Mouse (Mus musculus): ENCODE measurements around the gene Dnaic1.
A peak's percentile ranks its signal among the peaks of the same experiment; 100 is the strongest.

Gene Dnaic1

DNA sequence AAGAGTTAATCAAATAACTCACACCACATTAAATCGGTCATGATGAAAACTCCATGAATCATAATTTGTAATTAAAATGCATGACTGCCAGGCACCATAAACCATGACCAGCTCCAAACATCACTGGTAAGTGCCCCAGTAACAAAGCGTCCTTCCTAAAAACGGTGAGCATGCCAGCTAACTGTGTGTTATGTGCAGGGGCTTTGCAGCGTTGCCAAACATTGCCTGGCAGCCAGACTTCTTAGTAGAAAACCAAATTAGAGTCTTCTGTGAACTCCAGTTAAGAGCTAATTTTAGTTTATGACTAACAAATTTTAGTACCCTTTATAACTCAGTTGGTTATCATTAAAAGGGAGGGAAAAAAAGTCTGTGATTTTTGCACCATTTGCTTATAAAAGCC is 3.9 kb downstream of the Dnaic1 start:
- no peak for DNase-seq

DNA sequence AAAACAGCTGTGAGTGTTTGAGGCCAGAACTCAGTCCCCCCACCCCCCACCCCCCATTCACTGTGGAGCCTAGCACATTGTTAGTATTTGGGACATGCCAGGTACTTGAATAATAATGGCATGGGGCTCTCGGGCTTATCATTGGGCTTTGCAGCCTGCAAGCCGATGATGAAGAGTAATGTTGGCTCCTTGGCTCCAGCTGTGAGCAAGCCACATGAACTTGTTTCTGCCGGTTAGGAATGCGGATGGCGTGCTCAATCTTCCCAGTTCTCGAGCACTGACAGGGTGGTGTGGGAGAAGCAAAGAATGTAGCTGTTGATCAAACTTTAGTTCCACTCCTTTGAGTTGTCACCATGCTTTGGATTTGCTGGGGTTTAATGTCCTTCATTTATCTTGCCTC is 6.3 kb downstream of the Dnaic1 start:
- no peak for DNase-seq

DNA sequence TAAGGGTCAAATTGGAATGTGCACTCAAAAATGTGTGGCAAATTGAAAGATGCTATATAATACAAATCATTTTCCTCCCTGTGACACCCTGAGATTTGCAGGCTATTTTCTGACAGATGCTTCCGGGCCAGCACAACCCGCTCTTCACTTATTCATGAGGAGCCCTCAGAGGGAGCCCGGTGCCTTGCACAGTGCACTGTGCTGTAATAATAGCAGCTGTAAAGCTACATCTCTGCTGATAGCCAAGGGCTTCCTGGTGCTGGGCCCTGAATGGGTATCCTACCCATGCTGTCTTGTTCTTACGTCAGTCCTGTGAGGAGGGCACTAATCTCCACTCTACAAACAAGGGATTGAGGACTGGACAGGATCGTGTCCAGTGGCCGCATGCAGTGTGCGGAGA is 13.8 kb downstream of the Dnaic1 start:
- DNase-seq = no peak

DNA sequence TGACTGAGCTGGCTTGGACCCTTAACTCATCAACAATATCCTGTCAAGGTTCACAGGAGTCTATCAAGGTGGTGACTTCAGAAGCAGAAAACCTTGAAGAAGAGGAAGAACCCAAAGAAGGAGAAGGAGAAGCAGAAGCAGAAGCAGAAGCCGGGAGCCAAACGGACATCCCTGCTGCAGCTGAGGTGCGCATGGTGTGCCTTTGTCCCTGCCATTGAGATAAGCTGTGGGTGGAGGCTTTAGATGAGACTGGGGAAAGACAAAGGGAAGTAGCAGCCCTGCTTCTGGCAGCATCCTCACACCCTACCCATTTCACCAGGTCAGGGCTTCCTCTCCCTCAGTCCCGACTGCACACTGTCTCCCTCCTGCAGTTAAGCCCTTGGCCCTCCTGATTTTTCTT is 33.2 kb downstream of the Dnaic1 start:
- DNase-seq = no peak

DNA sequence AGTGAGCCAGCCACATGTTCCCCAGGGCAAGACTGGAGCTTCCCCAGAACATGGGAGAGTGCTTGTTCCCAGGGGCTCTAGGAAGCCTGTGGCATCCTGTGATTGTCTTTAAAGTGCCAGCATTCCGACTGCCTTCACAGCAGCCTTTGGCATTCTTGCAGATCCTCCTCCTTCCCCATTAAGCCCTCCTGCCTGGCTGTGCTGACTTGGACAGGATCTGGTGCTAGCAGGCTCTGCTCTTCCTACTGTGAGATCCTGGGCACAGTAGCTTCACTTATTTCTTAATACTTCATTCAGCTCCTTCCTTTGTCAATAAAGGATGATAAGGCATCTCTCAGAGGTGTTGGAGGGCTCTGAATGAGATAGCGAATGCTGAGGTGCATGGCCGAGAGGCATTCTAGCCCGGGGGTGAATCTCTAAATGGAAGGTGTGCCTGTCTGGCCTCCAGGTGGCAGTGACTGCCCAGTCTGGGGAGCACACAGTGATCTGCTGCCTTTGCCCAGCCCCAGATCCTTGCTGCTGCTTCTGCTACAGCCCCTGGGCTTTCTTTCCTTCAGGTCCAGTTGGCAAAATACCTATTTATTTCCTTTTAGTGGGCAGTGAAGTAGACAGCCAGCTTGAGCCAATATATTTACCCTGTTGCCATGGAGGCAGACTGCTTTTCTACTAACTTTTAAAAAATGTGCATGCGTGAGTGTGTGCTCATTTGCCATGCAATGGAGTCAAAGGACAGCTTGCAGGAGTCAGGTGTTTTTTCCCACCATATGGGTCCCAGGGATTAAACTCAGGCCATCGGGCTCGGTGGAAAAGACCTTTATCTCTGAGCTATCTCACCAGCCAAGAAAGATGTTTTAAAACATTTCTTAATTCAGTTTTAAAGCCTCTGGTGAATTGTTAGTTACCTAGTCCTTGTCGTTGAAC is 35.2 kb downstream of the Dnaic1 start:
- DNase-seq = no peak

DNA sequence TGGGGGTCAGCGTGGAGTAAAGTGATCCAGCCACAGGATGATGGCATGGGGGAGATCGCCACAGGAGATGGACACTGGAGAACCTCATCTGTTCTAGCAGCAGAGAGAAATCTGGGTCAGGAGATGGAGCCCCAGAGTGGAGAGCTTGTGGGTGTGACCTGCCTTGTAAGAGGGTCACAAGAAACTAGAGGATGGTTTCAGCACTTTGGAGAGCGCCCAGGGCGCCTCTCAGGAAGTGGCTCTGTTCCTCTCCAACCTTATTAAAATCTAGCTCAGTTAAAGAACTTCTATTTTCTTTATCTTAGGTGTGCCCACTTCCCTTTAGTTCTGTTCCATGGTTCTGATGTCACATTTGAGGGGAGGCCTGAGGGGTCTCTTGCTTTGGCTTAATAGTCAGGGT is 37.2 kb downstream of the Dnaic1 start:
- DNase-seq = peak; percentile 30 to 45

DNA sequence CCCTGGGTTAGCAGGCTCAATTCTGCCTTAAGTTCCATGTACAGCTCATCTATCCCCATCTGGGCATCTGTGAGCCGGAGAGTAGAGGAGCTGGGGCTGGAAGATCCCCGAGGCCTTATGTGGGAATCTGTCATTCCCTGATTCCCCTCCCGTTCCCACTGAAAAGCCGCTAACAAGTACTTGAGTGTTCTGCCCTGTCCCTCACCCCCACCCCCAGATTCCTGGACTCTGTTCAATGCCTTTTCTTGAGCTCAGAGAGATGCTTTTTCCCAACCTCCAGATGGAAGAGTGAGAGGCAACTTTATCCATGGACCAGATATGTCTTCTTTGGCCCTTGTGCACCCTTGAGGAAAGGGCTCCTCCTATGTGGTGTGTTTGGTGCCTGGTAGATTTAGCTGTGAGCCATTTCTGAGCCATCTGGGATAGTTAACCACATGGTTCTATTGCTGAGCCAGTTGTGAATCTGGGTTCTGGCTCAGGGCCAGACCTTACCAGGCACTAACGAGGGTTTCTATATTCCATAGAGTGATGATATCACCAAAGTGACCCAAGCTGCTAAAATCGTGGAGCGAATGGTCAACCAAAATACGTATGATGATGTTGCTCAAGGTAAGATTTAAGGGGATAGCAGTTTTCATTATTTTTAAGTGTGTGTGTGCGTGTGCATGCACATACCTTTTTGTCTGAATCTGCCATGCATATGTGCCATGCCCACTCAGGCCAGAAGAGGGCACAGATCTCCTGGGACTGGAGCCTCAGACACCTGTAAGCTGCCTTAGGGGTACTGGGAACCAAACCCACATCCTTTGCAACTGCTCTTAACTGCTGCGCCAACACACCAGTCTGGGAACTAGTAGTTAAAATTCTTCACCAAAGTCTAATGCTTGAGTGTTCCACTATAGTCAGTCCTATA is 40.4 kb downstream of the Dnaic1 start:
- DNase-seq = no peak

DNA sequence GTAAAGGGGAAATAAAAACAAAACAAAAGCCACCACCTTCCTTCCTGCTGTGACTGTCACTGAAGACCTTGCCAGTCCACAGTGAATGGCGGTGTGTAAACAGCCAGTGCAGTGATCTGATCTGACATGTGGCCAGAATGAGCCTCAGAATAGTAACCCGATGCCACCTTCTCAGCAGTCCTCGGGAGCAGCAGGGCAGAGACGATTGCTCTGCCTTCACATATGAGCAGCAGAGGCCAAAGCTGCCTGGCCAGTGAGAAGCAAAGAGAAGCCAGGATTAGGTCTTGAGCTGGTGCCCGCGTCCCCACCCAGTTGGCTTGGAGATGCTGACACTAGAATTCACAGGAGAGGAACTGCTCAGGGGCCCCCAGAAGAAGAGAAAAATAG is 41.0 kb downstream of the Dnaic1 start:
- peak in 1 of 2 experiments; percentile 45 for DNase-seq

DNA sequence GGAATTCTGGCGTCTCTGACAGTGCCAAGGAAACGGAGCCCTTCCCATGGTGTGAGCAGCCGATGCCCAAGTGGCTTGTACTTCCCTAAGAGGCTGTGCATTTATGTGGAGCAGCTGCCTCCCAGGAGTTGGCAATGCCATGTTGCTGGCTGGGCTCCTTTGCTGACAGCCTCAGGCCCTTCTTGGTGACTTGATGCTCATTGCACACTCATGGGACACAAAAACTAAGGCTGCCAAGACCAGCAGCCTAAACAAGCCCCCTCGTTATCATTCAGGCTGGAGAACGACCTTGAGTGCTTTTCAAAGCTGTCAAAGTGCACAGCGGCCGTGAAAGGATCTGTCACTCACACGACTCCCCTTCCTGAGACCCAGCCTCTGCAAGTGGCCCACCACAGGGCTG is 42.6 kb downstream of the Dnaic1 start:
- no peak for DNase-seq

DNA sequence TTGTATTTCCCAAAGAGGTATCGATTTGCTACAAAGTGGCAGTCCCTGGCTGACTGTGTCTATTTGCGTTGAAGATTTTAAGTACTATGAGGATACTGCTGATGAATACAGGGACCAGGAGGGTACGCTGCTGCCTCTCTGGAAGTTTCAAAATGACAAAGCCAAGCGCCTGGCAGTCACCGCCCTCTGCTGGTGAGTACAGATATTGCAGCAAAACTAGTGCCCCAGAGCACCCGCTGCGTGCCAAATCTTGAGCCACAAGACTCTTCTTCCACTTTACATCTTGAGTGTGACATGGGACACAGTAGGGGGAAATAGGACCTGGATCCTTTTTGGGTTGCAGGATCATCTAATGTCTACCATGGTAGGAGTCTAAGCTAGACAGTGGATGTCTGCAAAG is 44.6 kb downstream of the Dnaic1 start:
- DNase-seq = peak; percentile 68 to 72

DNA sequence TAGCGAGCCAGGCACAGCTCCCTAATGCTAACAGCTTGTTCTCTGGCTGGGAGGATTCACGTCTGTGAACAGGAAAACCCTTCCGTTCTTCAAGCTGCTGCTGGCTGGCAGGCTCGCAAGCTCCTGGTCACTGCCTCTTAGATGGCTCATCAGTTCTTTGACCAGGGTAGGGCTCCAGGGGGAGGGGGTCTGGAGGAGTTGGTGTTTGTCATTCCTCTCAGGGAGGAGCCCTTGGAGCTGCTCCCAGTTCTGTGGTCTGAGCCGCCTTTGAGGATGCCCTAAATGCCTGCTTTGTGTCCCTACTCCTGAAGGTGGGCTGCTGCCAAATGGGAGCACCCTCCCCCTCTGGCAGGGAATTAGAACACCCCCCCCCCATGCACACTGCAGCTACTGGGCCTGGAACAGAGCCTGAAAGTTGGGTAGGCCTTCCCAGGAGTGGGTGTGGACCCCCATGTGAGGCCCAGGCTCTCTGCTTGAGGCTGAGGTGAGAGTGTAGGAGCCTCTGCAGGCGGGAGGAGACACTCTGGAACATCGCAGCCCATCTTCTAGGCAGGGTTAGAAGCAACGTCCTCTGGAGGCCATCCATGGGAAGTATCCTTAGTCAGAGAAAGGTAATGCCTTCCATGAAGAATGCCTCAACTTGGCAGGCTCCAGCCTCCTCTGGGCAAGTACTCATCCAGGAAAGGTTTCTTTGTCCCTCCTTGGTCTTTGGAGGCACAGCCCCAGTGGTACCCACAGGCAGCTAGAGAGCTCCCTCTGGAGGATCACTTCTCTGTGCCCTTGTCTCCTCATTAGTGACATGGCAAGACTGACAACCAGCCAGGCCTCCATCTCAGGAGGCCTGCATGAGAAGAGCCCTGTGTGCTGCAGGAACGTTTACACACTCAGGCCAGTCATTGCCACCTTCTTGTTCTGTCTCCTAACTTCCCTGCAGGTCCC is 46.4 kb downstream of the Dnaic1 start:
- DNase-seq = peak; percentile 22 to 55

DNA sequence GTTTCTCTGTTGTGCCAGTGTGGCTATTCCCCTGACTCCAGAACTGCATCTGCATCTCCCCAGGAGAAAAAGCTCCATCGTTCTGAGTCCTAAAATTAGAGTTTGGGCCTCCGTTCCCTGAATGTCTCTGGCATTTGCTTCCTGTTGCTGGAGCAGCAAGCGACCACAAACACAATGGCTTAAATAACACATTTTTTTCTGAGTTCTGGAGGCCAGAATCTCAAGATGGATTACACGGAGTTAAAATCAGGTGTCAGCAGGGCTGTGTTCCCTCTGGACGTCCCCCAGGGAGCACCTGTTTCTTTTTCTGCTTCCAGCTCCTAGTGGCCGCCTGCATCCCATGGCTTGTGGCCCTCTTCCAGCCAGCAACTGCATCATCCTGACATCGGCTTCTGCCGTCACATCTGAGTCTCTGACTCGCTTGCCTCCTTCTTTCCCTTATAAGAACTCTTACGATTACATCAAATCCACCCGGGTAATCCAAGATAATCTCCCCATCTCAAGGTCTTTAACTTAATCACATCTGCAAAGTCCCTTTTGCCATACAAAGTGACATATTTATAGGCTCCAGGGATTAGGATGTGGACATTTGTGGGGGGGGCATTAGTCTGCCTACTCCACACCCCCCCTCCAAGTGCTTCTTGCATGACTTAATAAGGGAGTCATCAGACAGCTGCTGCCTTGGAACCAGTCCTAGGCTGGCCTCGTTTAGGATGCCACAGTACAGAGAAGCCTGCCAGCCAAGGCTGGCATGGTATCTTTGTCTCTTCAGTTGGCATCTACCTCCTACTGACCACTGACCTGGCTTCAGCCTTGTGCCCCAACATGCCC is 49.6 kb downstream of the Dnaic1 start:
- DNase-seq = no peak

DNA sequence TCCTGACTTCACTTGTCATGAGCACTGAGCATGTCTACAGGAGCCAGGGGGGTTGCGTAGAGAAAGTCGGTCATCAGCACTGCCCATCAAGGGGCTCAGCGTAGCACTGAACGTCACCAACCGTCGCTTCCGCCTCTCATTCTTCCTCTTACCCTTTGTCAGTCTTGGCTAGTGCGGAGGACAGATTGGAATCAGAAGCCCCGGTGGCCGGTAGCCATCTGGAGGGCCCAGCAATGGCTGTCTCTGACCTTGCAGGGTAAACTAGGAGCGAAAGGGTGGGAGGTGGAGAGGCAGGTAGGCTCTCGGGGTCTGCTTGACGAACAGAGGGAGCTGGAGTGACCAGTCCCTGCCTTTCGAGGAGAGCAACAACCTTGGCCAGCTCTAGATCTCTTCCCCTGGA is 52.5 kb downstream of the Dnaic1 start:
- no peak for DNase-seq

DNA sequence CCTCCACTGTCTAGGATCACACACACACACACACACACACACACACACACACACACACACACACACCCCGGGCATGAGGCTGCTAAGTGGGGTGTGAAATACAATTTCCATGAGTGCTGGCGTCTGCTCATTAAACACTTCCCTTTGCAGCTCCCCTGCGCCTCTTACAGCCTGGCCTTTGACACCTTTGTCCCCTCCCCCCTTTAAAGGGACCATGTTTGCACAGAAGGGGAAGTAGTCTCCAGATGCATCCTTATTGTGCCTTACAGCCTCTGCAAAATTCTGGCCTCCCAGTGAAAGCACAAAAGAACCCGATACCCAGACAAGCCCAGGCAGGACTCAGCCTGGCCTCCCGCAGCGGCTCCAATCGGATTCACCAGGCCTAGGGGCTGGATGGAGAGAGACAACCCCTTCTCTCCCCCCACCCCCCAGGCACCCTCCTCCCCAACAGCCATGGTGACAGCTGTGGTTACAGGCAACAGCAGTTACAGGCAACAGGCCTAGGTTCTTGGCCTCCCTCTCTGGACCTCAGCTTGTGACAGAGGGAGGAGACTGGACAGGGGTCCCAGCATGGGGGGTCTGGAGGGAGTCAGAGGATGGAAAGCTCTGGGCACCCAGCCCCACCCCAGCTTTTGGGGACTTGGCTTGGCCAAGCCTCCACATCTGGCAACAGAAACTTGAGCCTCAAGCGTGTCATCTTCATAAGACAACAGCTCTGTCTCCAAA is 58.8 kb downstream of the Dnaic1 start:
- DNase-seq = peak in 1 of 2 experiments; percentile 34

DNA sequence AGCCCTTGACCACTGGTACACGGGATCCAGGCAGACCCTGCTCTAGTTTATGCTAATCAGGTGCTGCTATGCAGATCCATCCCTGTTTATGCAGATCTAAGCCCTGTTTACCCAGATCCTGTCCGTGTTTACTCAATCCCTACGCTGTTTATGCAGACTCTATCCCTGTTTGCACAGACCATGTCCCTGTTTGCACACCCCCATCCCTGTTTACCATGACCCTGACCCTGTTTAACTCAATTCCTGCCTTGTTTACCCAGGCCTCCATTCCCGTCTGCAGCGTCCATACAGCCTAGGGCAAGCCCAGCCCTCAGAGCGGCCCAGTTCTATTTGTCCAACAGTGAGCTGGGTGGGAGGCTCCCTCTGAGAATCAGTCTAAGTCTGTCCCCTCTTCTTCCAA is 60.6 kb downstream of the Dnaic1 start:
- peak in 1 of 2 experiments; percentile 29 for DNase-seq

DNA sequence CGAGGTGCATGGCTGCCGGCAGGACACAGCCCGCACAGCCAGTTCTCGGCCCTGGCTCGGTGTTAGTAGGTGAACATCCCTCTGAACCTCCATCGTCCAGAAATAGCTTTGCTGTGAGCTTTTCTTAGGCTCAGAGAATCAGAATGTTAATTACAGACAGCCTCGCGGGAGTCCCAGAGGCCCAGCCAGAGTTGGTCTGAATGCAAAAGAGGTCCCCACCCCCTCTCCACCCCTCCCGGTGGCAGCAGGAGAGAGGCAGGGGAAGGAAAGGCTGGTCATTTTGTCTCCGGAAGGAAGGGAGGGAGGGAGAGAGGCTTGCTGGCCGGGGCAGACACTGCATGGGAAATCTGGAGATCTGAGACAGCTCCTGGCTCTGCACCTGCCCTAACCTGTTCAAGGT is 61.8 kb downstream of the Dnaic1 start:
- peak; percentile 49 to 60 for DNase-seq

DNA sequence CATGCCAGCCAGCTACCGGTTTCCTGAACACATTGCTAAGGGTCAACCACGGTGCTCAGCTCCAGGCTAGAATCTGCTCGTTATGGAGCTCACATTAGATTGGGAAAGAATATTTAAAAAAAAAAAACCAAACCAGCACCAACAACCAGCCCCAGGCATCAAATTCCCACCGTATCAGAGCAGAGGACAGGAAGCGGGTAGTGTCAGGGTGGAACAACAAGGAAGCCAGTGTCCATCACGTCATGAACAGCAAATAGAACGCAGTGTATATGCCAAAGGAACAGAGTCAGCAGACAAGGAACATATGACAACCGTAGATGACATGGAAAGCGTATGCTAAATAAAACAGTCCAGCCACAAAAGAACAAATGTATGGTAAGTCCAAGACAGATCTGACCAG is 63.4 kb downstream of the Dnaic1 start:
- peak in 1 of 2 experiments; percentile 59 for DNase-seq

DNA sequence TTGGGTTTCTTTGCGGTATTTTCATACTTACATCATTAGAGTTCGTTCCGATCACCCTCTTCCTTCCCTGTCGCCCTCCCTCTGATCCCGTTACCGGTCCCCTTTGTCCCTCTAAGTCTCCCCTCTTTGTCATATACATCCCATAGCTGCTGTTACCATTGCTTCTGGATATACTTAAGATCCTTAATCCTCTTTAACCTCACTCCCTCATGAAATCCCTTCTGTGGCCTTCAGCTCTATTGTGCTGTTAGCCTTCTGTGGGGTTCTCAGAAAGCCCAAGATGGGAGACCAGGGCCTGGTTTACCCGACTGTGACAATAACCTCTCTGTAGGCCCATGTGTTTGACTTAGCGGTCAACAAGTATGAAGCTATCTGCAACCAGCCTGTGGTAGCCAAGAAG is 65.1 kb downstream of the Dnaic1 start:
- DNase-seq = no peak

DNA sequence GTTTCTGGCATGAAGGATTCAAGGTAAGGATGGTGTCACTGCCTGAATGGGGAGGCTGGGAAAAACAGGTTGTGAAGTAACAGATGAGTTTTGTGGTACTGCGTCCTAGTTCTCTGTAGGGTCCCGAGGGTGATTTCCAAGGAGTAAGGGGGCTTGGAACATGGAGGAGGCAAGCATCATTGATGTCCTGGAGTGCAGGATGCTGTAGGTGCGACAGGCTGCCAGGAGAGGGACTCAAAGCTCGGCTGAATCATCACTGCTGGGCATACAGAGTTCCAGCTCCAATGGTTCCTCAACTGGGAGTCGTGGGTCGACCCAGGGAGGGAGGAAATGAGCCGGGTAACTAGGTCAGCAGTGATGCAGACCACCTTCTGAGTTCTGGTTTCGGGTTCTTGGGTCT is 65.6 kb downstream of the Dnaic1 start:
- DNase-seq = no peak

DNA sequence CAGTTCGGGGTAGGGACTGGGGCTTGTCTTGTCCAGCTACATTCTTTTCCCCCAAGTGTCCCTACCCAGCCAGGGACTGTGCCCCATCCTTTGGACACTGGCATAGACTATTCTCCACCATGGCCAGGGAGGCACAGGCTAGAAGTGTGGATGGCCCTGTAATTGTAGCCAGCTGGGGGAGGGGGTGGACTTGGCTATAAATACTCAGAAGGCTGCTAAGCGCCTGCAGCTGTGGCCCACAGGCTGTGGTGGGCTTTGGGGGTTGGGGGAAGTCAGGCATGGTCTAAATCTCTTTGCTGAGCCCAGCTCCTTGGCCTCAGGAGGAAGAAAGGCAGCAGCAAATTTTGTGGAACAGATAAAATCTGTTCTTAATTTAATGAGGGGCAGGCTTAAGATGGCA is 66.3 kb downstream of the Dnaic1 start:
- no peak for DNase-seq

DNA sequence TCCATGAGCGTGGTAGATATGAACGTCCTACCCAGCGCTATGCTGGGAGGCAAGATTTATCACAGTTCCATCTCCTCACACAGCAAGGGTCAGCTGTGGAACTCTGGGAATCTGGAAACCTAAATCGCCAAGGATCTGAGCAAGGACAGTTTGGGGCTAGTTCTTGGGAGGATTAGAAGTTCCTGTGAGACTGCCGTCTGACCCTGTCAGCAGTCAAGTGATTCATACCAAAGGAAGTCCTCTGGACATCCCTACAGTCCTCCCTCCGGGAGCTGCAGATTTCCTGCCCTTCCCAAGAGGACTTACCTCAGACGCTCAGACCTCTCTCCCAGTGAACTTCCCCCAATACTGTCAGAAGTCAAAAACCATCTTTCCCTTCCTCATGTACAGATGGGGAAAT is 66.8 kb downstream of the Dnaic1 start:
- peak in 1 of 2 experiments; percentile 15 for DNase-seq

Measured in lung, adult 18-20 months (tissue).